Mouse (Mus musculus) neural tube, embryonic 11.5 days (tissue): Measurements from ENCODE around the gene Sh3rf3. TPM values are rescaled to one million over a fixed set of nuclear protein-coding genes. Genes with fewer than 3 reads are reported as not detected.

Experiments
- ATAC-seq: fragments of 200-750 bp; cut with Nextera tagmentation; 2 replicates; pipeline ENCODE4 v1.8.0; 2017; ENCODE audit warnings: moderate number of reproducible peaks, mild to moderate bottlenecking, moderate TSS enrichment, moderate library complexity; ENCODE audit not compliant: insufficient read depth, low FRiP score, low TSS enrichment
- DNase-seq: peaks from one replicate; pipeline ENCODE4 v3.0.0-alpha.2; 2015; ENCODE audit warnings: low spot score
- H3K27ac ChIP-seq: fragments of 300-500 bp; sonication (generic); 2 replicates; pipeline ENCODE4 v1.5.1; 2014; ENCODE audit warnings: low read depth, mild to moderate bottlenecking, low read length
- H3K27me3 ChIP-seq: fragments of 300-500 bp; sonication (generic); 2 replicates; pipeline ENCODE4 v1.6.1; 2014; ENCODE audit warnings: mild to moderate bottlenecking, low read length, mixed read lengths; ENCODE audit not compliant: control insufficient read depth, insufficient read depth
- H3K36me3 ChIP-seq: fragments of 300-500 bp; sonication (generic); 2 replicates; pipeline ENCODE4 v1.6.1; 2014; ENCODE audit warnings: mild to moderate bottlenecking, low read length, moderate library complexity, mixed read lengths; ENCODE audit not compliant: control insufficient read depth, insufficient read depth
- H3K4me1 ChIP-seq: fragments of 300-500 bp; sonication (generic); 2 replicates; pipeline ENCODE4 v1.6.1; 2014; ENCODE audit warnings: low read length, mixed read lengths; ENCODE audit not compliant: control insufficient read depth, insufficient read depth
- H3K4me2 ChIP-seq: fragments of 300-500 bp; sonication (generic); 2 replicates; pipeline ENCODE4 v1.6.1; 2014; ENCODE audit warnings: low read depth, mild to moderate bottlenecking, moderate library complexity
- H3K4me3 ChIP-seq: fragments of 300-500 bp; sonication (generic); 2 replicates; pipeline ENCODE4 v1.5.1; 2014; ENCODE audit warnings: low read depth, low read length
- H3K9ac ChIP-seq: fragments of 300-500 bp; sonication (generic); 2 replicates; pipeline ENCODE4 v1.6.1; 2014; ENCODE audit warnings: mild to moderate bottlenecking, low read length
- H3K9me3 ChIP-seq: fragments of 300-500 bp; sonication (generic); 2 replicates; pipeline ENCODE4 v1.6.1; 2016; ENCODE audit warnings: low read length; ENCODE audit not compliant: control insufficient read depth
- WGBS: fragments of 180-500 bp; shearing (Covaris S2); extraction: QIAGEN DNeasy Blood & Tissue Kit; methylation state at CpG from one replicate; pipeline ENCODE4 v1.1.7; 2014; 5-methylcytosine and 5-hydroxymethylcytosine counted together
- polyA plus RNA-seq: library from polyadenylated mRNA; unstranded; fragments of >200 nt; fragmentation: Nextera tagmentation; extraction: Ambion mirVana; gene quantifications from 2 replicates; pipeline ENCODE4 v1.2.1, GENCODE M21; 2014

The Sh3rf3 gene
- polyA plus RNA-seq, 1 experiment from 2014 or later: 2.7 TPM

- Histone ChIP-seq H3K4me3 (no peak overlapping the region), H3K9ac (no peak overlapping the region), H3K4me2 (no peak overlapping the region), H3K27me3 (no peaks in the 10 kb centered on the region), H3K27ac (no peak overlapping the region), H3K9me3 (no peaks in the 10 kb centered on the region), H3K36me3 (no peaks in the 10 kb centered on the region), H3K4me1 (no peaks in the 10 kb centered on the region)
- no peak for DNase-seq
- ATAC-seq: no peak
- 50% methylated on average over 2 of the region's 2 CpGs for WGBS
These were observed 51.6 kb downstream of the Sh3rf3 start for GRCm38 (mm10) chr10:58864735-58865134.

GRCm38 (mm10) chr10:58867536-58867935, 54.4 kb downstream of the Sh3rf3 start:
- H3K27me3 ChIP-seq: no peaks in the 10 kb centered on the region
- DNase-seq (no peak), ATAC-seq (no peak)
- no peak overlapping the region for H3K9ac ChIP-seq
- H3K27ac ChIP-seq: no peak overlapping the region
- no peaks in the 10 kb centered on the region for H3K4me1 ChIP-seq
- no peak overlapping the region for H3K4me2 ChIP-seq
- 89% methylated on average over 2 of the region's 2 CpGs for WGBS
- H3K9me3 ChIP-seq: no peaks in the 10 kb centered on the region
- H3K4me3 ChIP-seq: no peak overlapping the region
- no peaks in the 10 kb centered on the region for H3K36me3 ChIP-seq

- Histone ChIP-seq H3K4me2 (no peak overlapping the region), H3K36me3 (no peaks in the 10 kb centered on the region), H3K27me3 (no peaks in the 10 kb centered on the region), H3K4me3 (no peak overlapping the region), H3K9me3 (no peaks in the 10 kb centered on the region), H3K27ac (no peak overlapping the region), H3K9ac (no peak overlapping the region), H3K4me1 (no peaks in the 10 kb centered on the region)
- no peak for ATAC-seq
- DNase-seq: no peak
- 97% methylated on average over 1 of the region's 1 CpGs for WGBS
These were observed 56.7 kb downstream of the Sh3rf3 start for GRCm38 (mm10) chr10:58869836-58870235.

GRCm38 (mm10) chr10:58871149-58871820, 58.1 kb downstream of the Sh3rf3 start:
- Histone ChIP-seq H3K9ac (no peak overlapping the region), H3K27ac (no peak overlapping the region), H3K4me3 (no peak overlapping the region), H3K36me3 (no peaks in the 10 kb centered on the region), H3K27me3 (no peaks in the 10 kb centered on the region), H3K4me2 (no peak overlapping the region), H3K9me3 (no peaks in the 10 kb centered on the region), H3K4me1 (no peaks in the 10 kb centered on the region)
- ATAC-seq: no peak
- no peak for DNase-seq
- WGBS: 89% methylated on average over 10 of the region's 10 CpGs

- no peaks in the 10 kb centered on the region for H3K4me1 ChIP-seq
- no peak overlapping the region for H3K9ac ChIP-seq
- H3K4me2 ChIP-seq: no peak overlapping the region
- no peak overlapping the region for H3K27ac ChIP-seq
- WGBS: 84% methylated on average over 7 of the region's 7 CpGs
- H3K9me3 ChIP-seq: no peaks in the 10 kb centered on the region
- no peak for ATAC-seq
- no peak for DNase-seq
- H3K4me3 ChIP-seq: no peak overlapping the region
- no peaks in the 10 kb centered on the region for H3K36me3 ChIP-seq
- H3K27me3 ChIP-seq: no peaks in the 10 kb centered on the region
These were observed 58.8 kb downstream of the Sh3rf3 start for GRCm38 (mm10) chr10:58871821-58872577.

GRCm38 (mm10) chr10:58877835-58878234, 64.7 kb downstream of the Sh3rf3 start:
- Histone ChIP-seq H3K27me3 (no peaks in the 10 kb centered on the region), H3K27ac (no peak overlapping the region), H3K9ac (no peak overlapping the region), H3K9me3 (no peaks in the 10 kb centered on the region), H3K4me1 (no peaks in the 10 kb centered on the region), H3K4me3 (no peak overlapping the region), H3K36me3 (no peaks in the 10 kb centered on the region), H3K4me2 (no peak overlapping the region)
- ATAC-seq (no peak), DNase-seq (no peak)
- WGBS: 96% methylated on average over 4 of the region's 4 CpGs

- no peaks in the 10 kb centered on the region for H3K27me3 ChIP-seq
- no peak for DNase-seq
- H3K4me2 ChIP-seq: no peak overlapping the region
- no peak for ATAC-seq
- no peaks in the 10 kb centered on the region for H3K4me1 ChIP-seq
- no peak overlapping the region for H3K4me3 ChIP-seq
- no peak overlapping the region for H3K27ac ChIP-seq
- 93% methylated on average over 4 of the region's 4 CpGs for WGBS
- no peak overlapping the region for H3K9ac ChIP-seq
- H3K36me3 ChIP-seq: no peaks in the 10 kb centered on the region
- no peaks in the 10 kb centered on the region for H3K9me3 ChIP-seq
These were observed 65.5 kb downstream of the Sh3rf3 start for GRCm38 (mm10) chr10:58878636-58879035.

- Histone ChIP-seq H3K27me3 (no peaks in the 10 kb centered on the region), H3K4me2 (no peak overlapping the region), H3K36me3 (no peaks in the 10 kb centered on the region), H3K9me3 (no peaks in the 10 kb centered on the region), H3K9ac (no peak overlapping the region), H3K4me1 (no peaks in the 10 kb centered on the region), H3K27ac (no peak overlapping the region), H3K4me3 (no peak overlapping the region)
- DNase-seq: no peak
- no peak for ATAC-seq
- WGBS: 90% methylated on average over 2 of the region's 2 CpGs
These were observed 69.6 kb downstream of the Sh3rf3 start for GRCm38 (mm10) chr10:58882741-58883140.

GRCm38 (mm10) chr10:58885351-58885750, 72.2 kb downstream of the Sh3rf3 start:
- WGBS: 59% methylated on average over 5 of the region's 5 CpGs
- Histone ChIP-seq H3K4me3 (no peak overlapping the region), H3K27me3 (no peaks in the 10 kb centered on the region), H3K27ac (no peak overlapping the region), H3K4me1 (no peaks in the 10 kb centered on the region), H3K4me2 (no peak overlapping the region), H3K9ac (no peak overlapping the region), H3K9me3 (no peaks in the 10 kb centered on the region), H3K36me3 (no peaks in the 10 kb centered on the region)
- ATAC-seq (no peak), DNase-seq (no peak)
